Mouse (Mus musculus) intestine, postnatal 0 days (tissue): ENCODE measurements around the gene Smndc1. TPM values are rescaled to one million over a fixed set of nuclear protein-coding genes. Genes with fewer than 3 reads are reported as not detected.

Source experiments
- ATAC-seq: fragments of 200-750 bp; cut with Nextera tagmentation; 2 replicates; pipeline ENCODE4 v1.8.0; 2017; ENCODE audit warnings: mild to moderate bottlenecking, moderate TSS enrichment, moderate library complexity
- H3K27ac ChIP-seq: fragments of 300-500 bp; sonication (generic); 2 replicates; pipeline ENCODE4 v1.5.1; 2014; ENCODE audit warnings: mild to moderate bottlenecking, low read depth, low read length, moderate library complexity
- H3K27me3 ChIP-seq: fragments of 300-500 bp; sonication (generic); replicated peaks from 2 replicates; pipeline ENCODE4 v1.6.1; 2014; ENCODE audit warnings: low read length, mixed read lengths; ENCODE audit not compliant: control insufficient read depth, insufficient read depth
- H3K36me3 ChIP-seq: fragments of 300-500 bp; sonication (generic); 2 replicates; pipeline ENCODE4 v1.6.1; 2014; ENCODE audit warnings: mild to moderate bottlenecking, moderate library complexity; ENCODE audit not compliant: control insufficient read depth, insufficient read depth
- H3K4me1 ChIP-seq: fragments of 300-500 bp; sonication (generic); replicated peaks from 2 replicates; pipeline ENCODE4 v1.6.1; 2014; ENCODE audit warnings: antibody characterized with exemption, low read length, mixed read lengths; ENCODE audit not compliant: control insufficient read depth, insufficient read depth
- H3K4me2 ChIP-seq: fragments of 300-500 bp; sonication (generic); replicated peaks from 2 replicates; pipeline ENCODE4 v1.6.1; 2014; ENCODE audit warnings: low read depth, mild to moderate bottlenecking, moderate library complexity
- H3K4me3 ChIP-seq: fragments of 300-500 bp; sonication (generic); 2 replicates; pipeline ENCODE4 v1.5.1; 2014; ENCODE audit warnings: low read depth, low read length
- H3K9ac ChIP-seq: fragments of 300-500 bp; sonication (generic); 2 replicates; pipeline ENCODE4 v1.6.1; 2014; ENCODE audit warnings: mild to moderate bottlenecking, low read depth, low read length
- H3K9me3 ChIP-seq: fragments of 300-500 bp; sonication (generic); 2 replicates; pipeline ENCODE4 v1.6.1; 2016; ENCODE audit warnings: mixed run types; ENCODE audit not compliant: control insufficient read depth
- CTCF ChIP-seq: sonication (generic); IDR thresholded peaks from 2 replicates; pipeline ENCODE4 v1.5.1; 2016; ENCODE audit warnings: low read depth, mild to moderate bottlenecking, control low read depth, antibody characterized with exemption, moderate library complexity
- WGBS: fragments of 180-500 bp; shearing (Covaris S2); extraction: QIAGEN DNeasy Blood & Tissue Kit; methylation state at CpG from one replicate; pipeline ENCODE4 v1.1.7; 2014; 5-methylcytosine and 5-hydroxymethylcytosine counted together
- polyA plus RNA-seq: library from polyadenylated mRNA; unstranded; fragments of >200 nt; fragmentation: Nextera tagmentation; extraction: Ambion mirVana; gene quantifications from 2 replicates; pipeline ENCODE4 v1.2.1, GENCODE M21; 2015

Smndc1 gene
- polyA plus RNA-seq, 1 experiment from 2014 or later = 36.3 TPM

GRCm38 (mm10) chr19:53329992-53330381 is 60.4 kb downstream of the Smndc1 start:
- peak overlapping the region; percentile 54 for H3K27ac ChIP-seq
- H3K27me3 ChIP-seq = no peaks in the 10 kb centered on the region
- TF ChIP-seq CTCF = no peak
- no peaks in the 10 kb centered on the region for H3K4me1 ChIP-seq
- peak overlapping the region; percentile 99 for H3K4me2 ChIP-seq
- under 1% methylated on average over 29 of the region's 29 CpGs for WGBS
- peaks cover 20% of the 10 kb centered on the region for H3K36me3 ChIP-seq
- peak overlapping the region; percentile 87 for H3K4me3 ChIP-seq
- H3K9me3 ChIP-seq = no peaks in the 10 kb centered on the region
- peak; percentile 26 for ATAC-seq
- H3K9ac ChIP-seq = peak overlapping the region; percentile 71

Other genes starting within 250 kb of the Smndc1 start
- 58.9 and 64.0 TPM in 2 replicates for gene Mxi1, start 80.1 kb downstream of the Smndc1 start, polyA plus RNA-seq
- not detected in 2 replicates for gene Gm10197, start 18.8 kb downstream of the Smndc1 start, polyA plus RNA-seq
- 12.4 and 14.6 TPM in 2 replicates for gene Dusp5, start 138.5 kb upstream of the Smndc1 start, polyA plus RNA-seq
- gene Nutf2-ps1, start 198.5 kb upstream of the Smndc1 start, polyA plus RNA-seq = 105 and 125 TPM in 2 replicates
- 24.4 and 24.9 TPM in 2 replicates for gene Smc3, start 209.8 kb upstream of the Smndc1 start, polyA plus RNA-seq